Mouse (Mus musculus): ENCODE measurements at regions not wholly inside any gene's neighbourhood (a gene's known extent, or its start where the extent isn't known, plus 50 kb on each side); places are given as distances from the start of the nearest gene placed in this dataset.

DNA sequence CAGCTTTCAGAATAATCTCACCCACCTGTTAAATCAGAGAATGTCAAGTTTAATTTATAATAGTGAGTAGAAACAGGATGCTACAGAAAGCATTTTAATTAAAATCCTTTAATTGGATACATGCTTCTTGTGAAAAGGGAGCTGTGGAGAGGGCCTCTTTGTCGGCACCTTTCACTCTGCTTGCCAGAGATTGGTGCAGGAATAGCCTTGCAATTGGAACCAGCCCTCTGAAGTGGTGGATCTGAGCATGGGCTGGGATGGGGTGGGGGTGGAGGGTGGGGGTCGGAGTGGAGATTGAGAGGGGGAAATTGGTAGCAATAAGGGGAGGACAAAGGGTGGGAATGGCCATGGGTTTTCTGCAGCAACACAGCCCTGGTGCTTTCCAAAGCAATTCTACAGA lies 207.2 kb downstream of the Tbx15 start:
- DNase-seq, result no peak

DNA sequence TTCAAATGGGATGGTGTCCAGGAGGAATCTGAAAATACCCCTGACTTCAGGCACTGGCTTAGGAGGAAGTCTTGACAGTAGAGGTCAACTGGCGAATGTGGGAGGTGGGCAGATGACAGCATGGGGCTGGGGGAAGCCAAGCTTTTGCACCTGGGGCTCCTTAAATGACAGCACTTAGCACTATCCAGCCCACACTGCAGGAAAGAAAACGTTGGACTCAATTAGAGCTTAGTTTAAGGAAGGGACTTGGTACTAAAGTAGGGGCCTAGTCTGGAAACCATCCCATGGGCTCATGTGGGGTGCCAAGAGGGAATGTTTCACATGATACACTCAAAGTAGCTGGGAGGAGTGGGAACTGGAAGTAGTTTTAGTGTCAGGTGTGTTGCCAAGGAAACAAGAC lies 207.6 kb downstream of the Tbx15 start:
- DNase-seq, result no peak

DNA sequence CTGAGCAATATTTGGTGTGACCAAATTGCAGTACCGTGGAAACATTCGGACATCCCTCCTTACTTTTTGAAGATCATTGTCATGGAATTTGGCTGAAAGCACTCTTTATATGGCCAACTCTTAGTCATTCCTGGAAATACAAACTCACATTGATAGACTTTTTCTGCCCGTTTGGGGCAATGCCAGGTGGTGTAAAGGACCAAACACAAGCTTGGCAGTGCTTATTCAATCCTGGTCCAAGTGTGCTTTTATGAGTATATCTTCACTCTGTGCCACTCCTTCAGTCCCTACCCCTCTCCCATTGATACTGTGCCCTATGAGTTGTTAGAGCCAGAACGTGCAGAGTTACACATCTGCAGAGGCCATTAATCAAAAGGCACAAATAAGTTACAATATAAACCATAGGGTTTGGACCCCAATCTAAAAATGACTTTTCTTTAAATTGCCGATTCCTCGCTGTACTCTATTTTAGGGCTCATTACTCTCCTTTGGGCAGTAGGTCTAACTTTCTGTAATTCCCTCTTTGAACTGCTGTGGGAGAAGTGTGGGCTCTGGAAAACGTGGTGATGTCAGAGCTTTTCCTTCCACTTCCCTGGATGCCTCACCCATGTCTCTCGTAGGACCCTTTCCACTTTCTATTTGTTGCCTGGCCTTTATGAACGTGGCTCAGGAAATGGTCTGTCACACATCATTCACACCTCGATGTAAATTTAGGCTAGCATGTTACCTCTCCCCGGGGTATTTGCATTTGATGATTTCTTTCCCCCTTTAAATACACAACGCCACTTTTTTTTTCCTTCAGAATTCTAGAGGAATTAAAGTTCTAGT lies 219.1 kb downstream of the Tbx15 start:
- DNase-seq, result no peak

DNA sequence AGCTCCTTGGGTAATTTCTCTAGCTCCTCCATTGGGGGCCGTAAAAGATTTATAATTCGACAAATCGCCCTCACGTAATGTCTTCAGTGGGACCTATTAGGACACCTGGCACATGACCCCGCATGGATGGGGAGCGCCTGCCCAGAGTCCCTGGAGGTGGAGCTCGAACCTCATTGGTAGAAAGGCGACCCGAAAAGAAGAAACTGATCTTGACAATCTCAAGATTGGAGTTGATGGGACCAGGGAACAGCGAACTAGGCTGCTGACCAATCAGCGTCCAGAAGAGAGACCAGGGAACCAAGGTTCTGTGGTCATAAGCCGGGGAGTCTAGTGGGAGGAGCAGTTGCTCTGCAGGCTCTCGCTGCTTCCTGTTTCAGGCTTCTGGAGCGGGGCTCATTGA lies 259.8 kb downstream of the Tbx15 start:
- no peak for DNase-seq

DNA sequence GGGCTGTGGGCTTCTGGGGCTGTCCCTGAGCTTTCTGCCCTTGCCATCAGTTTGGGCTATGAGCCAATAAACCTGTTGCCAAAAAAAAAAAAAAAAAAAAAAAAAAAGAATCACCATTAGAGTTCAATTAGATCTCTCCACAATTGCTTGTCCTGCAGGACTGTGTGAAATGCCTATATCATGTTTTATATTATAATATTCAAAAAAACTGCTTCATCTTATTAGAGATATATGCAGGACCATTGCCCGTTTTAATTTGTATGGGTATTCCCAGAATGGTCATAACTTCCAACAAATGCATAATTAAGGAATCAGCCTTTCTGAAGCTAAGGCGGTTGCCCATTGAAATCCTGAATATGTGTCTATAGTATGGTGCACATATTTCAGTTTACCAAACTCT lies 264.6 kb downstream of the Tbx15 start:
- DNase-seq, result no peak

DNA sequence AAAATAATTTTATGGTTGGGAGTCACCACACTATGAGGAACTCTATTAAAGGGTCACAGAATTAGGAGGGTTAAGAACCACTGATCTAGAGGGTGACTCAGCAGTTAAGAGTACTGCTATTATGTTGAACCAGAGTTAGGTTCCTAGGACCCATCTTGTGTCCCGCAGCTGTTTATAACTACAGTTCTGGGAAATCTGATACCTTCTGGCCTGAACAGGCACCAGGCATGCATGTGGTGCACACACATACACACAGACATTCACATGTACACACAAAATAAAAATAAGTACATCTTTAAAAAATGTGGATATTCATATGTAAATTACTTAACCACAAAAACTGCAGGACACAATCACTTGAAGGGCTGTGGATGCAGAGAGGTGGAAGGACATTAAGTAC lies 272.1 kb downstream of the Tbx15 start:
- no peak for DNase-seq

DNA sequence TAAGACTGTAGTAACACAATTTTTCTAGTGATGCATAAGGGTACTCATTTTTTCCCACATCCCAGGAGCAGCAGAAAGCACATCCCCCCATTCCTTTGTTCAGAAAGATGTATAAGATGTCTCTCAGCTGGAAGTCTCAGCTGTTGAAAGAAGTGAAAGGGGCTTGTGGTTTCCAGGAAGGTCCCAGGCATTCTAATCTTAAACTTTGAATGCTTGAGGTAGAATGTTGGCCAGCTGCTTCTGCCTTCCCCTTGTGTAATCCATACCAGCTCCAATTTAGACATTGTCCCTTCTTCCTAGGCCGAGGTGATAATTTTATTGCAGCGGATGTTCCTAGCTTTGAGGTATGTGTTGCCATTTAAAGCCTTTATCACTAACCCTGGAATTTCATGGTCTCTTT lies 272.8 kb downstream of the Tbx15 start:
- no peak for DNase-seq

DNA sequence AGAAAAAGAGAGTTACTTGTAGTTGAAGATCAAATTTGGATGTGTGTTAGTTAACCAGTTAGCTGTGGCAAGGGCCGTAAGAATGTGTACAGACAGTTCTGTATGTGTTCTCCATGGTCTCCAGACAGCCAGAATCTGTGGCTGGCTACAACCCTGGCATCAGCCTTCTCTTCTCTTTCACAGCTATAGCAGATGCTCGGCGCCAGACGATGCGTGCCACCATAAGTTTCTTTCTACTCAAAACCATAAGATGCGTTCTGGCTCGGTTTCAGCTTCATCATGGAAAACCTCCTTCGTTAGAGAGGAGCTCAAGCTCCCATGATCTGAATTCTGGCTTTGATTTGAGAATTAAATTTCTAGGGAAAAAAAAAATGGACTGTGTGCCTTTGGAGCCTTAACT lies 275.6 kb downstream of the Tbx15 start:
- no peak for DNase-seq

DNA sequence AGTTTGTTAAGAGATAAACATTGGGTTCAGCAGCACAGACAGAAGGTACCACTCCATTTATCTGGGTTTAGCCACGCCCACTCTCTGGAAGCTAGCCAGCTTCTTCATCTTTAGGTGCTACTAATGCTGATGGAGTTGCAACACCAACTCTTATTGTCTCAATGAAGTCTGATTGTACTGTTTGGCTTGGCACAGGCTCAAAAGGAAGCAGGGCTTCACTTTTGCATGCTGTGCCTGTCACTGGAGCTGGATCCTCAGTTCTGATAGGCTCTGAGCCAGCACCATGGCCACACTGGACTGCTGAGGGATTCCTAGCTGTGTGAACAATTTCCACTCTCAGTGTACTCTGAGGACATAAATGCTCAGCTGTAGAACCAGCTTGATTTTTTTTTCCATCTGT lies 320.7 kb downstream of the Tbx15 start:
- no peak for DNase-seq

DNA sequence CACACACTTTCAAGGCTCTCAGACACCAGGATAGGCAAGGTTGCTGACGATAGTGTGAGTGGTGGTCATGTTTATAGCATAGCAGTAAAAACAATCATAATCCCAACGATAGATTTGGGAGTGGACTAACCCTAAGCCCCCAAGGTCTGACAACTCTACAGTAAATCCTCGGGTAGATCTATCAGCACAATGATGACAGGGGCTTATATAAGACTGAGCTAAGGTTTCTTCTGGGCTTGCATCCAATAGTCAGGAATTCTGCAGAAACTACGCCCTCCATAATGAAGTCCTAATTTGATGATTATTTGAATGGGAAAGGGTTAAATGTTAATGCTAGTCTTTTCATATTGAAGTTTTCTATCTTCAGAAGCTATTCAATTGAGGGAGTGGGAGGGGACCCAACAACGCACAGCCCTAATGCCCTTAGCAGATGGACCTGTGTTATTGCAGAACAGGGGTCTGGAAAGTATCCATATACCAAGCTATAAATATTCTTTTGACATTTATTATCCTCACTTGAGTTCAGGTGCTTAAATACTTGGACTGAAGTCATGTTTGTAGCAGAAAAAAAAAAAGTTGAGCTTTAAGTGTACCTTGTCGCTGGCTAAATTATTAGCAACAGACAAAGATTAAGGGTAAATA lies 311.8 kb upstream of the Spag17 start:
- no peak for DNase-seq

DNA sequence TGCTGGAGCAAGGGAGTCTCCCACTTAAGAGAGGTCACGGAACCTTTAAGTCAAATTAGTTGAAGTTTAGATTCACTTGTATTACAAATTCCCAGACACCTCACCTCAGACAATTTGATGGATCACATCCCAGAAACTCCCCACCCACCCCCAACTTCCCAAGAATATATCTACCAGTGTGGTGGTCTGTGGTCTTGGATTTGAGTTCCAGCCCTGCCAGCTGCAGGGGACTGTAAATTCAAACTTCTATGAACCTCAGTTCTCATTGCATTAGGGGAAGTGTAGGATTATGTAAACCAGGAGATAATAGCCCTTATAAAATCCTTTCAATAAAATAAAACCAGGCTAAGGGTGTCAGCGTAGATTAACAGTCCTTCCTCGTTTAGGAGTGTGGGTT lies 311.2 kb upstream of the Spag17 start:
- no peak for DNase-seq

DNA sequence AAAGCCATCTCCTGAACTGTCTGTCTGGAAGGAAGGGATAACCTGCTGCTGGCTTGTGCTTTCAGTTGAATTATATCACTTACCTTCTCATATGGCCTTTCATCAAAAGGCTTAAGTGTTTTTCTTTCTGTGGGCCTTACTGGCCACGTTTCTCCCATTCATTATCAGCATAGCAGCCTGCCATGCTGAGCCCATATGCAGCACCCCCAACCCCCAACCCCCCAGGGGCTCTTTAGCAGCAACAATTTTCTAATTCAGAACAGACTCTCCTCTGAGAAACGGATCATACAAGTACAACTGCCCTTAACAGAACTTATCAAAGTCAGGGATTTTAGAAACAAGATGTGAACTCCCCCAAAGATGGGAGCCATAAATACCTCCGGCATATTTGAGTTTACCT lies 282.5 kb upstream of the Spag17 start:
- no peak for DNase-seq

DNA sequence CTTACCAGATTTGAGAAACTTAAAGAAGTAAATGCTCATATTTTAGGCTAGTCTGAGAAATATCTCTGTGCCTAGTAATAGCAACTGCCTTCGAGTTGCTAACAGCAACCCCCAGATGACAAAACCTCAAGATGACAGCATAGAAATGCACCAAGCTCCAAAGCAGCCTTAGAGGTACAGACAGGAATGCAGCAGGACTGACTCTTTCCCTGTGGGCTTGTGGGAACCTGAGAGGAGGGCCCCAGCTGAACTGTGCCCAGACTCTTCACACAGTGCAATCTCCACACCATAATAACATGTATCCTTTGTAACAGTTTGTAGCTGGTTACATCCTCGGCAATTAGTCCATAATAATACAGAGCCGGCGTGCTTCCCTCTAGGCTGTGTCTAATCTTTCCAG lies 252.9 kb upstream of the Spag17 start:
- no peak for DNase-seq

DNA sequence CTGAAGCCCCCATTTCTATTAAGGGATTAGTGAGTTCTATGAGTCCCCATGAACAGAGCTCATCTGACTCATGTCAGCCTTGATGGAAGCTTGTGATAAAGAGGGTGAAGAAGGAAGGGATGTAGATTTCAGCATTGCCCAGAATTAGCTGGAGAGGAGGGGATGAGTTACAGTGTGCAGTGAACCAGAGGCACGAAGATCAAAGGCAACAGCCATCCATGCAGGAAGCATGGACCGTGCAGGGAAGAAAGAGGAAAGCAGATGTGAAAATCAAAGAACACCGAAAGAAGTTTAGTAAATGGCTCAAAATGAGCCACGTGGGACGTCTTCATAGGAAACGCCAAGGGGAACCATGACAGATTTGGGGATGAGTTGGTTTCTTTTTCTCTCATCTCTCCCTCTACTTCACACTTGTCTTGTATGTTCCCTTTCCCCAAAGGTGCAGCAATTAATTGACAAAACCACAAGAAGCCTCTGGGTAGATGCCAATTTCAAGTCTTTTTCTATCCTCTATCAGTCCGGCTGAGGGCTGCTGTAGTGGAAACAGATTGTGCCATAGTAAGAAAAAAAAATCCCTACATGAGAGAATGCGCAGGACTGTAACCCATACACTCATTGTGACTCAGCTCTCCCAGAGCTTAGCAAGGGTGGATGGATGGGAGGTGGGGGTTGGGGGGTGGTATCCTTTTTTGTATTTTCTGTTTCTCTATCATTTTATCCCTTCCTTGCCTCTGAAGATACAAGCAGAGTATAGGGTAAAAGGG lies 243.7 kb upstream of the Spag17 start:
- no peak for DNase-seq

DNA sequence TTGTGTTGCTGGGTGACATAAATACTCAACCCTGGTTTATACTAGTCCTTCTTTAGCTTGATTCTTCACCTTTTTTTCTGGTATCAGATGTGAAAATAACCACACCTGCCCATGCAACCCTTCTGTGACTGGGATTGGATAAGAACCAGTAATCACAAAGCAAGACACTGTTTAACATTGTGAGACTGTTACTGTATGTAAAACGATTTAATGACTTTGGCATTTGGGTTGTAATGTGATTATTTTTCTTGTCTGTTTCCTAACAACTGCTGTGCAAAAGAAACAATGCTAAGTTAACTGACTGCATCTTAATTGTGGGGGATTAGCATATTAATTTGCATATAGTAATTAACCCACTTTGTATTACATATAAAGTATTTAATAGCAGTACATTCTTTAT lies 240.3 kb upstream of the Spag17 start:
- DNase-seq, result no peak

DNA sequence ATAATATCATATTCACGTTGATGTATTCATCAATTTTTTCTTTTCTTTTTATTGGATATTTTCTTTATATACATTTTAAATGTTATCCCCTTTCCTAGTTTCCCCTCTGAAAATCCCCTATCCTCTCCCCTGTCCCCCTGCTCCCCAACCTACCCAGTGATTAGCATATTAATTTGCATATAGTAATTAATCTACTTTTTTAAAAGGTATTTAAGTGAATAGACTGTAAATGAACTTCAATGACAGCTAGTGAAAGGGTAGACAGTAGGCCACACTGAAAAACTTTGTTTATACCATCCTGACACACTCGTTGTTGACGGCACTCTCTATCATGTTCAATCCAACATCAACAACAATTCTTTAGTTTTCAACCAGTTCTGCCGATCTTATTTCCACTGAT lies 239.9 kb upstream of the Spag17 start:
- DNase-seq, result no peak

DNA sequence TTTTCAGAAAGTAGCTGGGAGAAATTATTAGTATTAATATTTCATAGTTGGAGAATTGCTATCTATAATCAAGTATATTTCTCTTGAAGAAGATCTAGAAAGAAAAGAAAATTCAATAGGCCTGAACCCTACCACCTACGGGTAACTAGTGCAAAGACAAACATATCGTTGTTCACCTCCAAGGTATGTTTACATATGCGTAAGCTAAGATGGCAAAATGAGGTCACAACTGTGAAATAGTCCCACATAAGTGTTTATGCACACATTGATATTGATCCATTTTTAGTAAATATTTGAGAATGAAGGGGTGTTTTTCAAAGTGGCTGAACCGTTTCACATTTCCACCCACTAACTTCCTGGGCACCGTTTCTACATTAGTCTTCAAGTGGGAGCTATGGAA lies 227.6 kb upstream of the Spag17 start:
- DNase-seq, result no peak

DNA sequence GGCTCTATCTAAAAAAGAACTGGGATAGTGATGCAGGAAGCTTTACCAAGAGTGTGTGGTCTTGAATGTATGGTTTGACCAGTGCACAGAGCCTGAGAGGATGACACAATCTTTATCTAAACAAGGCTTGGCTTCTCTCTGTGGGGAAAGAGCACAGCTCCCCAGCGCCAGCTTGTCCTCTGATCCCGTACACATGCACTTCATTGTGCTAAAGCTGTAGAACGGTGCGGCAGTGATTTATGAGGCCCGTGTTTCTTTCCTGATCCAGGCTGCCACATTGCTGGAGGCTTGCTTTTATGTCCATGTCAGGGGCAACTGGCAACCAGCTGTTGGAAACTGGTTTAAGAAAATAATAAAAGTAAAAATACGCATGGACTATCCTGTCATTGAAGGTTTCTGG lies 221.4 kb upstream of the Spag17 start:
- DNase-seq, result no peak

DNA sequence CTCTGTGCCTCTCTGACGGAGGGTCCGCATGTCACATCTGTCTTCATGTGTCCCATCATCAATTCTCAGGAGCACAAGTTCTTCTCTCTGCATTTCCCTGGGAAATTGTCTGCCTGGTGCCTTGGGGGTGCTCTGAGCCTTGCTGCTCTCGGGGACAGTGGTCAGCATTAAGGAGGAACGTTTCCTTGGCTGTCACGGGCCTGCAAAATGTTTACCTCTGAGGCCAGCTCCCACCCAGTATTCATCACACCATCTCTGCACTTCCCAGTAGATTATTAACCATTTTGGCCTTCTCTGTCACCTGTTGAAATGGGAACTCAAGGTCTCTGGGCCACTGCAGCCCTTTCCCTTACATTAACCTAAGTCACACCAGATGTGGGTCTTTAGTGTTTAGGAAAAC lies 219.8 kb upstream of the Spag17 start:
- DNase-seq, result no peak

DNA sequence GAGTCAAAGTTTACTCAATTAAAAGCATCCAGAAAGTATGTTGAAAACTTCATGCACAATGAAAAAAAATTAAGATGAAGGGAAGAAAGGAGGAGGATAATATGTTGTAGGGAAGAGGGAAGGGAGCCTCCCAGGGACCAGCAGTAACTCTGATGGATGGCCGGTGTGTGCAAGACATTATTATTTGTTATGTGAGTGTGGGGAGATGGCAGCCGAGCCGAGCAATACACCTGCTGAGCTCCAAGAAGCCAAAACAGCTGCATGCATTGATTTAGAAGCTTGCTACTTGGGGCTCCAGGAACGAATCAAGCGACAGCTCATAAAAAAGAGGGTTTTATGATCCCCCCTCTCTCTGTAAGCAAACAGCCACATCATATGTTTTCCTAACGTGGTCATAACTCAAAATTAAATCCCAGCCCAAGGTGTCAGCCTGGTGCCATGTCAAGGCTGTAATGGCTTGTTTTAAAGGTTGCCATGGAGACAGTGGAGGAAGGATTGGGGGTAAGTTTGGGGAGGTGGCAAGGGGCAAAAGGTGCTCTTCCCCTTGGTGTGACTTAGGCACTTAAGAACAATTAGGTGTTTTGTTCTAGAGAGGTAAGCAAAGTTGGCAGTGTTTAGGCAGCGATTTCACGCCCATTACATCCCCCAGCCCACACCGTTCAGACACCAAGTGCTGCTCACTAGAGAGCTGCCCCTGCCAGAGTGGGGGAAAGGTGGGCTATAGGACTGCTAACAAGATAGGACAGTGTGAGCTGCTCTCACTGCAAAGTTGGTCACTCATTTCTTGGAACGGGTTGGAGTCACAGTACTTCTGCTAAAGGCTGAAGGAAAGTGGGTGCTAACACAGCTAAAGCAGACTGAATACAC lies 219.1 kb upstream of the Spag17 start:
- no peak for DNase-seq

DNA sequence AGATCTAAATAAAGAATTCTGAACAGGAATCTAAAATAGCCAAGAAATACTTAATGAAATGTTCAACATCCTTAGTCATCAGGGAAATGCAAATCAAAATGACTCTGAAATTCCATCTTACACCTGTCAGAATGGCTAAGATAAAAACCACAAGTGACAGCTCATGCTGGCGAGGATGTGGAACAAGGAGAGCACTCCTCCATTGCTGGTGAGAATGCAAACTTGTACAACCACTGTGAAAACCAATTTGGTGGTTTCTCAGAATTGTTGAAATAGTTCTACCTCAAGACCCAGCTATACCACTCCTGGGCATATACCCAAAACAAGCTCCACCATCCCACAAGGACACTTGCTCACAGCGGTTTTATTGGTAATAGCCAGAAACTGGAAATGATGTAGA lies 211.1 kb upstream of the Spag17 start:
- DNase-seq, result no peak

DNA sequence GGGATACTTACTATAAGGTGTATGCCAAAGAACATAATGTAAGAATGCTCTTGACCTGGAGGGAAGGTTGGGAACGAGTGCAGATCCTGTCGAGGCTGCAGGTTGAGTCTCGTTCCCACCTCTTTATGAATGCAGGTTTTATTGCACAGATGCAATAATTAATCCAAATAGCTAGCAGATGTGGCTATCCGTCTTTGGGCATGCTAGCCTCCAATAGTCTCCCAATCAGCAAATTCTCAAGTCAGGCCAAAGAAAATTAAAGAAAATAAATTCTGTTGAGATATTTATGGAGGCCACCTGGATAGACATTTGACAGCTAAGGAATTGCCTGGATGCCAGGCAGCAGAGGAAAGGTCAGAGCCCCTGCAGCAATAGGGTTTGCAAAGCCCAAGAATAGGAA lies 175.7 kb upstream of the Spag17 start:
- no peak for DNase-seq

DNA sequence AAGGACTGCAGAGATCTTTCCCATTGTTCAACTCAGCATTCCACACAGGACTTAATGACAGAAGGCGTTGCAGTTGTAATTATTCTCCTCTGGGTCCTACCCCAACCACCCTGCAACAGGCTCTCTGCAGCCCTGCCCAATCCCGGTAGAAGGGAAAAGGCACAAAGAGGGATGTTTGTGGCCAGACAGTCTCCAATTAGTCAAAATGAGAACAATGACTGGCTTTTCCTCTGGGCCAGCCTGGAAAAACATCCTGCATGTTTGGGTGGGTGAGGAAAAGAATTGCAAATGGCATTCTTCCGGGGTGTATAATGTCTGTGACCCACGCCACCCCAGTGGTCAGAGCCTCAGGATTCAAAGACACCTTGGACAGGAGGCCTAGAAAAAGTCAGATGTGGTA lies 168.8 kb upstream of the Spag17 start:
- DNase-seq, result no peak

All from cerebellum, adult 9-11 months (tissue).